Mouse (Mus musculus) embryonic facial prominence, embryonic 14.5 days (tissue): Measurements from ENCODE around the gene Fry. TPM values are rescaled to one million over a fixed set of nuclear protein-coding genes. Genes with fewer than 3 reads are reported as not detected.

Experiments
- ATAC-seq: fragments of 200-750 bp; cut with Nextera tagmentation; 2 replicates; pipeline ENCODE4 v1.8.0; 2017; ENCODE audit warnings: low read depth, moderate number of reproducible peaks, moderate TSS enrichment
- DNase-seq: peaks from one replicate; pipeline ENCODE4 v3.0.0-alpha.2; 2015; ENCODE audit warnings: low spot score
- H3K27ac ChIP-seq: fragments of 300-500 bp; sonication (generic); replicated peaks from 2 replicates; pipeline ENCODE4 v1.5.1; 2014; ENCODE audit warnings: low read depth, mild to moderate bottlenecking, low read length, moderate library complexity
- H3K27me3 ChIP-seq: fragments of 300-500 bp; sonication (generic); replicated peaks from 2 replicates; pipeline ENCODE4 v1.6.1; 2014; ENCODE audit warnings: low read length; ENCODE audit not compliant: control insufficient read depth, insufficient read depth
- H3K36me3 ChIP-seq: fragments of 300-500 bp; sonication (generic); 2 replicates; pipeline ENCODE4 v1.6.1; 2014; ENCODE audit warnings: low read length, mixed read lengths; ENCODE audit not compliant: control insufficient read depth, insufficient read depth
- H3K4me1 ChIP-seq: fragments of 300-500 bp; sonication (generic); 2 replicates; pipeline ENCODE4 v1.6.1; 2014; ENCODE audit warnings: antibody characterized with exemption, low read length; ENCODE audit not compliant: control insufficient read depth, insufficient read depth
- H3K4me2 ChIP-seq: fragments of 300-500 bp; sonication (generic); 2 replicates; pipeline ENCODE4 v1.6.1; 2014; ENCODE audit warnings: low read depth, mild to moderate bottlenecking, low read length, moderate library complexity, mixed read lengths
- H3K4me3 ChIP-seq: fragments of 300-500 bp; sonication (generic); 2 replicates; pipeline ENCODE4 v1.5.1; 2014; ENCODE audit warnings: low read depth, mild to moderate bottlenecking, low read length
- H3K9ac ChIP-seq: fragments of 300-500 bp; sonication (generic); 2 replicates; pipeline ENCODE4 v1.6.1; 2014; ENCODE audit warnings: low read depth, mild to moderate bottlenecking, low read length, moderate library complexity, mixed read lengths
- H3K9me3 ChIP-seq: fragments of 300-500 bp; sonication (generic); 2 replicates; pipeline ENCODE4 v1.6.1; 2016; ENCODE audit warnings: low read length; ENCODE audit not compliant: control insufficient read depth
- WGBS: fragments of 180-500 bp; shearing (Covaris S2); extraction: QIAGEN DNeasy Blood & Tissue Kit; methylation state at CpG from one replicate; pipeline ENCODE4 v1.1.7; 2014; 5-methylcytosine and 5-hydroxymethylcytosine counted together
- polyA plus RNA-seq: library from polyadenylated mRNA; unstranded; fragments of >200 nt; fragmentation: Nextera tagmentation; extraction: Ambion mirVana; gene quantifications from 2 replicates; pipeline ENCODE4 v1.2.1, GENCODE M21; 2014

The Fry gene
- polyA plus RNA-seq, 1 experiment from 2014 or later: 15.1 TPM

DNA sequence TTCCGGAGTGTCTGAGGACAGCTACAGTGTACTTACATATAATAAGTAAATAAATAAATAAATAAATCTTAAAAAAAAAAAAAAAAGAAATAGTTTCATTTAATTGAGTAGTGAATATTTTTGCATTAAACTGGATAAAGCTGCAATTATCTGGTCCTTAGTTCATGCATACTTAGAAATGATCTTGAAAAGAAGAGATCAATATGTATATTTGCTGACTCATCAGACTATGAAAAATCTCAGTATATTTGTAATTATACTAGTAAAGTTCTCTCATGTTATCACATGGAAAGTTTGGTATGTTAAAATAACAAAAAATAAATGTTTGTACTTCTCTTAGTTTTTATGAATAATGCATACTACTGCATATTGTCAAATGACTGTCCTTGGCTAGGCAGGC lies 229.9 kb downstream of the Fry start:
- ATAC-seq: no peak

DNA sequence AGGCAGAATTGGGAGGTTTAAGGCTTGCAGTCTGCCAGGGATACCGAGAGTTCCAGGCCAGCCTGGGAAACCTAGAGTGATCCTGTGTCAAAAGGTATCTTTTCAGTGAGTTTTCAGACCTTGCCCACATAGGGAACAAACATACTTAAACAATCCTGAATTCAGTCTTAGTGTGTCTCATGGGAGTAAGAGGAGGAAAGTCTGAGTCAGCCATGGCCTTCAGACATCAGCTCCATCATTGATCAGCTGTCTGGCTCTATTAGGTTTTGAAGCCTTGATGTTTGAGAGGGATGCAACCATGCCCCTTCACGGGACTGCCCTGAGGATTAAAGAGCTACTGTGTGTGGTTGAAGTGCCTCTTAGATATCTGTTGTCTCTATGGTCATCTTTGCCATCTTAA lies 232.7 kb downstream of the Fry start:
- H3K4me2 ChIP-seq: no peak overlapping the region
- ATAC-seq: no peak
- peaks cover 4% of the 10 kb centered on the region; the same call in 1 of the 2 replicates for H3K9me3 ChIP-seq
- H3K9ac ChIP-seq: no peak overlapping the region
- no peak for DNase-seq
- H3K4me1 ChIP-seq: no peaks in the 10 kb centered on the region
- H3K27me3 ChIP-seq: no peaks in the 10 kb centered on the region
- no peak overlapping the region for H3K27ac ChIP-seq
- H3K36me3 ChIP-seq: peaks cover 10% of the 10 kb centered on the region; the same call in 1 of the 2 replicates
- H3K4me3 ChIP-seq: no peak overlapping the region
- WGBS: 70% methylated on average over 2 of the region's 2 CpGs

More for the DNA sequence above, 229.9 kb downstream of the Fry start:
- no peaks in the 10 kb centered on the region for H3K4me1 ChIP-seq
- no peak overlapping the region for H3K4me3 ChIP-seq
- H3K9ac ChIP-seq: no peak overlapping the region
- H3K27me3 ChIP-seq: no peaks in the 10 kb centered on the region
- H3K4me2 ChIP-seq: no peak overlapping the region
- peaks cover 4% of the 10 kb centered on the region; the same call in 1 of the 2 replicates for H3K9me3 ChIP-seq
- no peak overlapping the region for H3K27ac ChIP-seq
- WGBS: no CpG with 5 or more reads among the region's 1 CpGs
- no peak for DNase-seq
- peaks cover 14% of the 10 kb centered on the region for H3K36me3 ChIP-seq

DNA sequence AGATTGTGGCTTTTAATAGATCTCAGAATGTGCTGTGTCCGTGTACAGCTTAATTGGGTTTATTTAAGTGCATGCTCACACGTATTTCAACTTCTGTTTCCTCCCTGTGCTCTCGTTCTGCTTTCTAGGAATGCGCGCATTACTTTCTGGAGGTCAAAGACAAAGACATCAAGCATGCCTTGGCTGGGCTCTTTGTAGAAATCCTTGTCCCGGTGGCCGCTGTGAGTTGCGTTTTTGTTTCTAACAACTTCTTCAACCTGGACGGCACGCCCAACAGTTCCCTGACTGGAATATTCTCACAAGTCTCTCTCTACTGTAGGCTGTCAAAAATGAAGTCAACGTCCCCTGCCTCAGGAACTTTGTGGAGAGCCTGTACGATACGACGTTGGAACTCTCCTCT lies 240.2 kb downstream of the Fry start:
- 84% methylated on average over 14 of the region's 14 CpGs for WGBS
- no peak overlapping the region for H3K27ac ChIP-seq
- H3K9ac ChIP-seq: no peak overlapping the region
- no peaks in the 10 kb centered on the region for H3K9me3 ChIP-seq
- no peaks in the 10 kb centered on the region for H3K36me3 ChIP-seq
- no peak overlapping the region for H3K4me3 ChIP-seq
- no peak for ATAC-seq
- no peak for DNase-seq
- H3K27me3 ChIP-seq: no peaks in the 10 kb centered on the region
- H3K4me1 ChIP-seq: no peaks in the 10 kb centered on the region
- no peak overlapping the region for H3K4me2 ChIP-seq

DNA sequence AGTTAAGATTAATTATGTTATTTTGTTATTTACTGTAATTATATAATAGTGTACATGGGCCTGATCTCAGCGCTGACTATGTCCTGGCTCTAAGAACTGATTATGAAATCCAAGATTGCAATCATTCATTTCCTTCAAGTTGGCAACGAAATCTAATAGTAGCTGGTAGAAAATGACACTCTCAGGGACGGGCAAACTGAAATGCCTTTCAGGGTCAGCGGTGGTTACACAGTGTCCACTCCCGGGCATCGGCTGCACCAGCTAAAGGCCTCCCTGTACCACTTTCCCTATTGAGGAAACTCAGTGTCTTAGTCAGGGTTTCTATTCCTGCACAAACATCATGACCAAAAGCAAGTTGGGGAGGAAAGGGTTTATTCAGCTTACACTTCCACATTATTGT lies 243.8 kb downstream of the Fry start:
- Histone ChIP-seq H3K27ac (no peak overlapping the region), H3K4me1 (no peaks in the 10 kb centered on the region), H3K4me3 (no peak overlapping the region), H3K9ac (no peak overlapping the region), H3K27me3 (no peaks in the 10 kb centered on the region), H3K9me3 (0 out of 2 replicates have a peak, but pooled peaks cover 6% of the 10 kb centered on the region), H3K4me2 (no peak overlapping the region), H3K36me3 (no peaks in the 10 kb centered on the region)
- DNase-seq (no peak), ATAC-seq (no peak)
- 77% methylated on average over 6 of the region's 6 CpGs for WGBS

- ATAC-seq (no peak), DNase-seq (no peak)
- no peak overlapping the region for H3K4me2 ChIP-seq
- H3K27me3 ChIP-seq: no peaks in the 10 kb centered on the region
- no peak overlapping the region for H3K9ac ChIP-seq
- H3K4me1 ChIP-seq: no peaks in the 10 kb centered on the region
- no peaks in the 10 kb centered on the region for H3K36me3 ChIP-seq
- no peak overlapping the region for H3K27ac ChIP-seq
- H3K9me3 ChIP-seq: 0 out of 2 replicates have a peak, but pooled peaks cover 6% of the 10 kb centered on the region
- 84% methylated on average over 3 of the region's 3 CpGs for WGBS
- H3K4me3 ChIP-seq: no peak overlapping the region
Observed at GRCm38 (mm10) chr5:150364621-150365020, 246.2 kb downstream of the Fry start.

DNA sequence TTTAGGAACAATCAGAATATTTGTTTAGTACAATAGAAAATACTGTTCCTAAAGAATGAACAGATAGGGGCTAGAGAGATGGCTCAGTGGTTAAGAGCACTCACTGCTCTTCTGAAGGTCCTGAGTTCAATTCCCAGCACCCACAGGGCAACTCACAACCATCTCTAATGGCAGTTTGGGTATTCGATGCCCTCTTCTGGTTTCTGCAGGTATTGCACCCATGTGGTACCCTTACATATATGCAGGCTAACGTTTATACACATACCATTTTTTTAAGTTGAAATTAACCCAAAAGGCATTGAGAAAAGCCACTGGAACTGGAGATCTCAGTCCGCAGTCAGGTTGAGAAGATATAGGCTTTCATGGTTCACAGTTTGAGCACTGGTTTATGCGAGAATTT lies 248.6 kb downstream of the Fry start:
- H3K27me3 ChIP-seq: no peaks in the 10 kb centered on the region
- DNase-seq: no peak
- H3K4me3 ChIP-seq: no peak overlapping the region
- no peaks in the 10 kb centered on the region for H3K36me3 ChIP-seq
- no peak overlapping the region for H3K4me2 ChIP-seq
- H3K27ac ChIP-seq: no peak overlapping the region
- H3K9me3 ChIP-seq: 0 out of 2 replicates have a peak, but pooled peaks cover 6% of the 10 kb centered on the region
- no peaks in the 10 kb centered on the region for H3K4me1 ChIP-seq
- H3K9ac ChIP-seq: no peak overlapping the region
- ATAC-seq: no peak
- 87% methylated on average over 4 of the region's 4 CpGs for WGBS

- H3K27me3 ChIP-seq: no peaks in the 10 kb centered on the region
- 72% methylated on average over 6 of the region's 6 CpGs for WGBS
- 0 out of 2 replicates have a peak, but pooled peaks cover 6% of the 10 kb centered on the region for H3K9me3 ChIP-seq
- H3K27ac ChIP-seq: no peak overlapping the region
- H3K9ac ChIP-seq: no peak overlapping the region
- H3K4me1 ChIP-seq: no peaks in the 10 kb centered on the region
- no peak overlapping the region for H3K4me2 ChIP-seq
- DNase-seq (no peak), ATAC-seq (no peak)
- no peaks in the 10 kb centered on the region for H3K36me3 ChIP-seq
- no peak overlapping the region for H3K4me3 ChIP-seq
Observed at GRCm38 (mm10) chr5:150370291-150370690, 251.8 kb downstream of the Fry start.

GRCm38 (mm10) chr5:150370895-150371294 lies 252.4 kb downstream of the Fry start:
- Histone ChIP-seq H3K4me2 (no peak overlapping the region), H3K4me3 (no peak overlapping the region), H3K27ac (no peak overlapping the region), H3K9ac (no peak overlapping the region), H3K4me1 (no peaks in the 10 kb centered on the region), H3K9me3 (0 out of 2 replicates have a peak, but pooled peaks cover 6% of the 10 kb centered on the region), H3K36me3 (no peaks in the 10 kb centered on the region), H3K27me3 (no peaks in the 10 kb centered on the region)
- DNase-seq (no peak), ATAC-seq (no peak)

DNA sequence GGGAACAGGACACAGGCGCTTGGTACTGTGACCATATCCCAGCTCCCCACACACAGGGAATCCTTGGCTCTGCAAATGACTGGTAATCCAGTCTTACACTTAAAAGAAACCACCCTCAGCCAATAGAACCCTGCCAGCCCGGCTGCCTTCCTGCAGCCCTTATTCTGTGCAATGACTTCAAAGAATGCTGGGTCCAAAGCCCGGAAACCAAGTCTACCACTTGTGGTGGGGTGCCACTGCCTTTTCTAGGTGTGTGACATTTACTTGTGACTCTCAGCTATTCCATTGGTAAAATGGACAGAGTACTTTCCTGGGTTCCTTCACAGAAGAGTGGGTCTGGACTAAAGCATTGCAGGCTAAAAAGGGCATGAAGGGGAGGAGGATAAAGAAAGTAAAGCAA lies 254.5 kb downstream of the Fry start:
- 69% methylated on average over 3 of the region's 3 CpGs for WGBS
- H3K36me3 ChIP-seq: no peaks in the 10 kb centered on the region
- no peak overlapping the region for H3K9ac ChIP-seq
- no peak overlapping the region for H3K27ac ChIP-seq
- no peak for ATAC-seq
- H3K27me3 ChIP-seq: no peaks in the 10 kb centered on the region
- no peaks in the 10 kb centered on the region for H3K4me1 ChIP-seq
- H3K4me2 ChIP-seq: no peak overlapping the region
- H3K4me3 ChIP-seq: no peak overlapping the region
- H3K9me3 ChIP-seq: no peaks in the 10 kb centered on the region
- no peak for DNase-seq
